In genomic region chr4:127193378-127194155, GRCm38 (mm10) we compare ENCODE assay signal across 14 mouse cellular contexts. TPM values are rescaled to one million over a fixed set of nuclear protein-coding genes. Genes with fewer than 3 reads are reported as not detected.
DNase-seq lines count a peak whose midpoint lies in the region; ATAC-seq and TF ChIP-seq lines count a peak whose summit lies in the region.
"Had no signal": no experiment of that assay in that cellular context is flagged by ENCODE, and none has a peak within 500 bp of the region (broad histone marks: within the 10 kb centered on the region; RNA-seq: fewer than 3 reads in every experiment).

No protein-coding gene starts in this region.

- no peak overlapping the region for H3K9ac ChIP-seq in embryonic facial prominence, embryonic 14.5 days (ENCODE audit: low read depth, low read length)
- no peak overlapping the region for H3K9ac ChIP-seq in hindbrain, postnatal 0 days (replicated peaks; ENCODE audit: low read length)
- H3K9ac ChIP-seq: stomach, embryonic 15.5 days had no signal

- DNase-seq in embryonic facial prominence, embryonic 14.5 days (ENCODE audit: low spot score) = peak; percentile 19
- no peak for DNase-seq in embryonic facial prominence, embryonic 10.5 days (ENCODE audit: low spot score)
- DNase-seq in left cerebral cortex, postnatal 4 days = peak; percentile 89
- no peak for DNase-seq in left cerebral cortex, postnatal 36 days (ENCODE audit: low spot score in 2 of 2)
- DNase-seq in cerebellum, adult 9-10 months = peak; percentile 99
- DNase-seq in hindbrain, postnatal 0 days (ENCODE audit: low spot score) = peak; percentile 61
- no peak for DNase-seq in spleen, postnatal 36 days (ENCODE audit: low spot score in 2 of 2)
- no peak for DNase-seq in urinary bladder, postnatal 25 days (ENCODE audit: low spot score)
- DNase-seq: gastrocnemius, postnatal 25 days; kidney, postnatal 10 days; liver; lung, postnatal 10 days had no signal

- ATAC-seq in embryonic facial prominence, embryonic 14.5 days (ENCODE audit: low read depth) = no peak
- peak; percentile 62 for ATAC-seq in hindbrain, postnatal 0 days

- intact Hi-C loops in left cerebral cortex, postnatal 4 days (cut with DNase I) = no loop called here
- intact Hi-C loops in left cerebral cortex, postnatal 36 days (cut with DNase I) = no loop called here

- WGBS in embryonic facial prominence, embryonic 14.5 days = 68% methylated on average over 14 of the region's 14 CpGs
- WGBS in embryonic facial prominence, embryonic 10.5 days = 74% methylated on average over 14 of the region's 14 CpGs
- WGBS in hindbrain, postnatal 0 days = 42% methylated on average over 14 of the region's 14 CpGs

- no peak overlapping the region for H3K4me2 ChIP-seq in embryonic facial prominence, embryonic 14.5 days (ENCODE audit: low read depth, low read length)
- no peak overlapping the region; the same call in 1 of the 2 replicates for H3K4me2 ChIP-seq in hindbrain, postnatal 0 days (ENCODE audit: low read depth, low read length)
- H3K4me2 ChIP-seq: stomach, embryonic 15.5 days had no signal

- no peaks in the 10 kb centered on the region for H3K4me1 ChIP-seq in embryonic facial prominence, embryonic 14.5 days (ENCODE audit: control insufficient read depth, insufficient read depth, low read length)
- H3K4me1 ChIP-seq in embryonic facial prominence, embryonic 10.5 days = peaks cover 9% of the 10 kb centered on the region; the same call in 1 of the 2 replicates
- H3K4me1 ChIP-seq in hindbrain, postnatal 0 days (ENCODE audit: insufficient read depth, low read length) = peaks cover 8% of the 10 kb centered on the region
- H3K4me1 ChIP-seq: stomach, embryonic 15.5 days had no signal

- no peaks in the 10 kb centered on the region for H3K9me3 ChIP-seq in embryonic facial prominence, embryonic 14.5 days (ENCODE audit: control insufficient read depth, low read length)
- no peaks in the 10 kb centered on the region for H3K9me3 ChIP-seq in embryonic facial prominence, embryonic 10.5 days
- H3K9me3 ChIP-seq in hindbrain, postnatal 0 days (ENCODE audit: low read length) = no peaks in the 10 kb centered on the region
- H3K9me3 ChIP-seq: stomach, embryonic 15.5 days had no signal

- TF ChIP-seq CTCF in hindbrain, postnatal 0 days (IDR thresholded peaks at IDR 0.05; ENCODE audit: low read depth) = no peak

- no peak overlapping the region for H3K27ac ChIP-seq in embryonic facial prominence, embryonic 14.5 days (replicated peaks; ENCODE audit: low read depth, low read length)
- H3K27ac ChIP-seq in embryonic facial prominence, embryonic 10.5 days (replicated peaks) = no peak overlapping the region
- H3K27ac ChIP-seq in hindbrain, postnatal 0 days = peak overlapping the region; percentile 41; the same call in 1 of the 2 replicates
- H3K27ac ChIP-seq: stomach, embryonic 15.5 days had no signal

- no peaks in the 10 kb centered on the region for H3K36me3 ChIP-seq in embryonic facial prominence, embryonic 14.5 days (ENCODE audit: control insufficient read depth, insufficient read depth, low read length)
- H3K36me3 ChIP-seq in embryonic facial prominence, embryonic 10.5 days (replicated peaks) = no peaks in the 10 kb centered on the region
- H3K36me3 ChIP-seq in hindbrain, postnatal 0 days (ENCODE audit: insufficient read depth, low read length) = no peaks in the 10 kb centered on the region
- H3K36me3 ChIP-seq: G1E; stomach, embryonic 15.5 days had no signal

- H3K27me3 ChIP-seq in embryonic facial prominence, embryonic 14.5 days (replicated peaks; ENCODE audit: control insufficient read depth, insufficient read depth, low read length) = no peaks in the 10 kb centered on the region; the same call in 1 of the 2 replicates
- no peaks in the 10 kb centered on the region for H3K27me3 ChIP-seq in embryonic facial prominence, embryonic 10.5 days (replicated peaks; ENCODE audit: low read depth, poor library complexity, severe bottlenecking)
- no peaks in the 10 kb centered on the region for H3K27me3 ChIP-seq in hindbrain, postnatal 0 days (ENCODE audit: insufficient read depth, low read length)
- H3K27me3 ChIP-seq: stomach, embryonic 15.5 days had no signal

- no peak overlapping the region for H3K4me3 ChIP-seq in embryonic facial prominence, embryonic 14.5 days (ENCODE audit: low read depth, low read length)
- no peak overlapping the region for H3K4me3 ChIP-seq in embryonic facial prominence, embryonic 10.5 days
- H3K4me3 ChIP-seq in hindbrain, postnatal 0 days (ENCODE audit: low read length) = no peak overlapping the region
- H3K4me3 ChIP-seq: stomach, embryonic 15.5 days had no signal

RNA-seq across cellular contexts. Expression of gene Dlgap3, which starts 24.6 kb away (rescaled TPM):
- 2.3 and 2.8 TPM in 2 replicates for polyA plus RNA-seq in embryonic facial prominence, embryonic 14.5 days (2014; fragmentation: Nextera tagmentation; extraction: Ambion mirVana)
- 0.83 and 0.98 TPM in 2 replicates for polyA plus RNA-seq in embryonic facial prominence, embryonic 10.5 days (2016; fragmentation: Nextera tagmentation; extraction: Ambion mirVana)
- 100 to 1,000 TPM; 111 to 125 TPM for total RNA-seq in left cerebral cortex, postnatal 4 days (2021)
- 100 to 1,000 TPM; 380 to 420 TPM for total RNA-seq in left cerebral cortex, postnatal 36 days (2021)
- 153 and 163 TPM in 2 replicates for total RNA-seq in hindbrain, postnatal 0 days (2014; rRNA removed)
- polyA plus RNA-seq in hindbrain, postnatal 0 days (2015; fragmentation: Nextera tagmentation; extraction: Ambion mirVana) = 30.0 and 34.2 TPM in 2 replicates
- polyA plus RNA-seq: G1E had no signal

RNA-seq across cellular contexts. Expression of gene Smim12, which starts 50.0 kb away (rescaled TPM):
- 45.7 and 47.9 TPM in 2 replicates for polyA plus RNA-seq in embryonic facial prominence, embryonic 14.5 days (2014; fragmentation: Nextera tagmentation; extraction: Ambion mirVana)
- 73.7 and 80.0 TPM in 2 replicates for polyA plus RNA-seq in embryonic facial prominence, embryonic 10.5 days (2016; fragmentation: Nextera tagmentation; extraction: Ambion mirVana)
- total RNA-seq in left cerebral cortex, postnatal 4 days (2021) = 10 to 100 TPM; 27.1 to 29.3 TPM
- total RNA-seq in left cerebral cortex, postnatal 36 days (2021) = 10 to 100 TPM; 52.6 to 59.2 TPM
- total RNA-seq in hindbrain, postnatal 0 days (2014; rRNA removed) = 40.8 and 47.2 TPM in 2 replicates
- 63.7 and 65.4 TPM in 2 replicates for polyA plus RNA-seq in hindbrain, postnatal 0 days (2015; fragmentation: Nextera tagmentation; extraction: Ambion mirVana)

Comparison
In these comparisons a context has a peak if more than half of its experiments do, and no peak if none do; other contexts are left out.
1. DNase-seq: peak in embryonic facial prominence, embryonic 14.5 days (single experiment), left cerebral cortex, postnatal 4 days (single experiment), cerebellum, adult 9-10 months (single experiment) and hindbrain, postnatal 0 days (single experiment); none in embryonic facial prominence, embryonic 10.5 days (single experiment), left cerebral cortex, postnatal 36 days (0 of 2), spleen, postnatal 36 days (0 of 2) and urinary bladder, postnatal 25 days (single experiment).